Mouse (Mus musculus): ENCODE measurements around the gene Ulk4.
"Not testable (repeated sequence)": the region's sequence is repeated elsewhere in the genome, so short reads cannot be mapped to it uniquely, and the experiment has no call there.

Ulk4 gene

DNA sequence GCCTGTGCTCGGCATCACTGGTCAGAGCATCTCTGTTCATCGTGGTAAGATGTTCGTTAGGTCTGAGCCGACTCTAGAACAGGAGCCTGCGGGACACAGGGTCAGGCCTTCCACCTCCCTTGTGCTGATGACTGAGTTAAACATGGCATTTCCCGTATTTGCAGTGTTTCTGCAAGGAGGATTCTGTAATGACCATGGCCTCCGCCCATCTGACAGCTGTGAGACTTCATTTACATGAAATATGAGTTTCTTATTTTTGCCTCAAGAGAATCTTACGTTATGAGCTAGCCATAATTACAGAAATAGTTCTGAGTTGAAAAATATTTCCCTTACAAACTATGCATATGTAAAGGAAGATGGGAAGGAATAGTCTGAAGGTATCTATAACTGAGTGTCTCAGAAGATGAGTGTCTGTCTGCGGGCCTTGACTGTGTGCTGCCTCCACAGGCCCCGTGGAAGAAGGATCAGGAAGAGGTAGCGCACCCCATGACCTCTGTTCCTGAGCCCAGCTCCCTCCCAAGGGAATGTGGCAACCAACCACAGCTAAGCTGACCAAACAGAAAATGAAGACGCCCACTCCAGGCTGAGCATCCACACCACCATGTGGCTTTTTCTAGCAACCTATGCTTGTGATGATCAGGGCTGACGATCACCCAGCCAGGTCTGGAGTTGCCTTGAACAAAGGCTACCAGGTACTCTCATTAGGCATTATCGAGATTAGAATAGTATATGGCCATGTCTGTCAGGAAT lies 212.2 kb downstream of the Ulk4 start:
- DNase-seq (ENCODE audit: low spot score in 2 of 2), result no peak

DNA sequence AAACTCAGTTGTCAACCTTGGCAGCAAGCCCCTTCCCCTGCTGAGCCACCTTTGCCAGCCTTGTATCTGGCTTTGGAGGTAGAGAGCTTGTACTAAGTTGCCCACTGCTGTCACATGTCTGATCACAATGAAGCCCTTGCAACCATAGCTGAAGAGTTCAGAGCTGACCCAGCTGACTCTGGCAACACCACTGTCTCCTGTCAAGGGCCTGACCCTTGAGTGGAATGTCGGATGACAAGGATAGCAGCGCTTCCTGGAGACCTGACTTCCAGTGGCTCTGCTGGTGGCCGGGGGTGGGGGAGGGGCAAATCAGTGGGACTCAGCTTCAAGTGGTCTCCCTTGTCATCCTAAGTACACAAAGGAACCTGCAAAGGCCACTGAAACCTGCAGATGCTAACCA lies 214.3 kb downstream of the Ulk4 start:
- no peak for DNase-seq (ENCODE audit: low spot score in 2 of 2)

DNA sequence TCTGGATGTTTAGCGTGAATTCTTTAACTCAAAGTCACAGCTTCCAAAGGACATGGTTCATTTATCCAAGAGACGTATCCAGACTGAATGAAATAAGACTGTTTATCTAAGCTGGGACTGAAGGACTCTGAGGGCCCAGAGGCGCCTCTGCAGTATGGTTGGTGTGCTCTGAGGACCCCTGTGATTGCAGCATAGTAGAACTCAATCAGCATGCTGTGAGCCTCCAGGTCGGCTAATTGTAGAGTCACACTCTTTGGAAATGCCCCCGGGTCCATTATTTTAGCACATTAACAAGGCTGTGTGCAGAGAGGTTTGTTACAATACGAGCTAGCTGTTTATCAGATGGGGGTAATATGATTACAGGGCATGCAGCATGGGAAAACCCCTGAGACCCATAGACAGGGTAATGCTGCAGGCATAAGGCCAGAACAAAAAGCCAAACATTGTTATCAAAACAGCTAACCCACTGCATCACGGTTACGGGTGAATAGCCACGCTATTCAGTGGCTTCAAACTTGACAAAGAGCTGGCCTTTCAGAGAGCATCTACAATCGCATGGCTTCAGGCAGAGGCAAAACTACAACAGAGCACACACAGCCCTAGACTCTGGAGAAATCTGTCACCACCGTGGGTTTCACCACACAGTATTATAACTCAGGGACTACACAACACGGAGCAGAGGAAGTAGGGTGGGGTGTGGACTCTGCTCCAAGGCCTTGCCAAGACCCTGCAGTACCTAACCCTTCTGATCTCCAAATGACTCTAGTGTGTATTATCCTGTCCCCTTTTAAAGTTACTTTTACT lies 215.0 kb downstream of the Ulk4 start:
- DNase-seq (ENCODE audit: low spot score in 2 of 2), result no peak

DNA sequence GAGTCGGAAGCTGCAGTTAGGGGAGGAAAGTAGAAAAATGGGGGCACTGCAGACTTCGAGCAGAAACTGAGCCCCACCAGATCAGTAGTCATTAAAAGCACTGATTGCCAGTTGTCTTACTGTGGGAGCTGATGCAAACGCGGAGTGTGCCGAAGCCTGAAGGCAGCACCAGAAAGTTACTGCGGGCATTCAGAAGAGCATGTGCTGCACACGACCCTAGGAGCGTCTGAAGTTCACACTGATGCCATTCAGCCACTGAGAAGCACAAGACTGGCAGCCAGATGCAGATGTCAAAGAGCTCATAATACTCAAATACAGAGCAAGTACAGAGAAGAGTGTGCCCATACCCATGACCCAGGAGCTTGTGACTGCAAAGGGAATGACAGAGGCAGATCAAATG lies 216.7 kb downstream of the Ulk4 start:
- no peak for DNase-seq (ENCODE audit: low spot score in 2 of 2)

DNA sequence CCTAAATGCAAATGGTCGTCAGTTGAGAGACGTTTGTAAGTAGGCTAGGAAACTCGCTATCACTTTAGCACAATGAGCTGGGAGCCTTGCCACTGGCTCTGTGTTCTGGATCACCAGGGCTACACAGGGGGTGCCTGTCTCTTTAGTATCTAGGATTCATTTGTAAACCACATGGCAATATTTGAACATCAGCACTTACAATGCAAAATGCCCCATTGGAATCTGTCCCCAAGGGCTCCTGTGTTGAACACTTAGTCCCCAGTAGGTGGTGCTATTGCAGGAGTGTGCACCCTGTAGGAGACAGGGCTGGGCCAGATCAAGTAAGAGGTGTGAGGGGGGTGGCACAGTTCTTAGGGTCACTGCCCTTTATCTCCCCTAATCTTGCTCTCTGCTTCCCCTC lies 217.7 kb downstream of the Ulk4 start:
- no peak for DNase-seq (ENCODE audit: low spot score in 2 of 2)

DNA sequence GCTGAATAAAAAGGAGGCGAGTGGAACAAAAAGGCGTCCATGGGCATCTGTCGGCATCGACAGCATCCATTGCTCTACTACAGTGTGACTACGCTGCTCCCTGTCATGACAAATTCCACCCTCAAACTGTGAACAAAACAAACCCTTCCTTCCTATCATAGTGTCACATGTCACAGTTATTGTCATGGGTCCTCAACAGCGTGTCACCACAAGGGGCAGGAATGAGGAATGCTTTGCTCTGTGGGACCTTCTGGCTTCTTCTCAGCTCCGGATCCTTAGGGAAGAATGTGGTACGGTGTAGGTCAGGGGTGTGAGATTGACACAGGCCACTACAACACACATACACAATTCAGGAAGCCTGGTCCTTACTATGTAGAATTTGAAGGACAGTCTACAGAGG lies 218.5 kb downstream of the Ulk4 start:
- no peak for DNase-seq (ENCODE audit: low spot score in 2 of 2)

DNA sequence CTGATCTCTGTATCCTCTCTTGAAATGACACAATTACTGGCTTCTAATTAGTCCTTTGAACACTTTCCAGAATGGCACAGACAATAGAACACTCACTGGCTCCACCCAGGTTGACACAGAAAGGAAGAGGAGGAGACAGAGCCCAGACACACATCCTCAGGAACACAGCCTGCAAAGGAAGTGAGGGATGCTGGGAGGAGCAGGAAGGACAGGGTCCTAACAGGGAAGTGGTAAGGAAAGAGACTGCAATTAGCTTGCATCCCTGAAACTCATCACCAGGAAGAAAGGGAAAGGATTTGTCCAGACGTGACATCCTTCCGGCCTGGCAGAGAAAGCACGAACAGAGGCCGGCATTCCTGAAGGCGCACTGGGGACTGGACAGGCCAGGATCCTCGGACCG lies 218.9 kb downstream of the Ulk4 start:
- no peak for DNase-seq (ENCODE audit: low spot score in 2 of 2)

DNA sequence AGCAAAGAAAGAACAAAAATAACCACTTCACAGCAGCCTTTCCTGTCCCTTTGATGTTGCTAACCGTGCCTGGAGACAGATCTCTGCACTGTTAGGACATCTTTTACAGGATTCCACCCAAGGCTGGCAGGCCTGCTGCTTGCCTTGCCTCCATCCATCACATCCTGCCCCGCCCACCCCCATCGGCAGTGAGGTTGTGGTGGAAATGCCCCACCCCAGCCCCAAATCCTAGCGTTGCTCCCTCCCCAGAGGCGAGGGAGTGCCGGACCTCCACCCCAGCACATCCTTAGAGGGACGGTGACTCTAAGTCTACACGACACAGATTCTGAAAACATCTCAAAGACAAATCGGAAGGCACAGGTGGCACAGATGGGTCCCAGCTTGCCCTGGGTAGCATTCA lies 219.6 kb downstream of the Ulk4 start:
- no peak for DNase-seq (ENCODE audit: low spot score in 2 of 2)

DNA sequence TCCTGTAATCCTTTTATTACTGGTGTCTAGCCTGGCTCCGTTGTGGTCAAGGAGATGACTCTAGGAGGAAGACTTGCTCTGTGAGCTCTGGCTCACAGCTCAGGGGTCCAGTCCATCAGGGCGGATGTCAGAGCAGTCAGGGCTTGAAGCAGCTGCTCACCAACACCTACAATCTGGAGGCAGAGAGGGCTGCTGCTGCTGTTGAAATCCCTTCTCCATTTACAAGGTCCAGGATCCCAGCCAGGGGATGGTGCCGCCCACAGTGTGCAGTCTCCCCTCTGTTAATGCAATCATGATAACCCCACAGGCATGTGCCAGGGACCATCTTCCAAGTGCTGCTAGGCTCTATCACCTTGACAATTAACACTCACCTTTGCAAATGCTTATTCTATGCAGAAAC lies 220.5 kb downstream of the Ulk4 start:
- no peak for DNase-seq (ENCODE audit: low spot score in 2 of 2)

DNA sequence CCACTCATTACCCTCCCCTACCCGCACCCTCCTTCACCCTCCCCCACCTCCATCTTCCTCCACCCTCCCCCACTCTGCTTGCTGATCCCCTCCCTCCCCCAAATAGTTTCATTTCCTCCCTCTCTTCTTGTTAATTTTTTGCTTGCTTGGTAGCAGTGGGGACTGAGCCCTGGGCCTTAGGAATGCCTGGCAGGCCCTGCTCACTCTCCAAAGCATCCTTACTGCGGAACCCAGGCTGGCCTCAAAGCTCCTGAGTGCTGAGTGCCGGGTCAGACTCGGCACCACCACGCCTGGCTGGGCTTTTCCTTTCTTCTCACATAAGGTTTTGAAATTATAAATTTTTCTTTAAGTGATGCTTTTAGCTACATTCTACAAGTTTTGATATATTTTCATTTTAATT lies 221.0 kb downstream of the Ulk4 start:
- no peak for DNase-seq (ENCODE audit: low spot score in 2 of 2)

DNA sequence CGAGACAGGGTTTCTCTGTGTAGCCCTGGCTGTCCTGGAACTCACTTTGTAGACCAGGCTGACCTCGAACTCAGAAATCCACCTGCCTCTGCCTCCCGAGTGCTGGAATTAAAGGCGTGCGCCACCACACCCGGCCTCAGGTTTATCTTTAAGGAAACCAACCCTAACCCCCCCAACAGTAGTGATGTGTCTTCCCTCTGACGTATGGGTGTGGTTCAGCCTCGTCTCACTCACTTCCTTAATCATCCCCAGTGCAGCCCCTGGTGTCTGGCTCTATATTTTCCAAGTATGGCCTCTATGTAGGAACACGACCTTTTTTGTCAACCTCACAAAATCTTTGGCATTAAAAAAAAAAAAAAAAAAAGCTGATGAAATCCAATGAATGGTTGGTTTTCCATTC lies 231.3 kb downstream of the Ulk4 start:
- not testable (repeated sequence) for DNase-seq (ENCODE audit: low spot score in 2 of 2)

DNA sequence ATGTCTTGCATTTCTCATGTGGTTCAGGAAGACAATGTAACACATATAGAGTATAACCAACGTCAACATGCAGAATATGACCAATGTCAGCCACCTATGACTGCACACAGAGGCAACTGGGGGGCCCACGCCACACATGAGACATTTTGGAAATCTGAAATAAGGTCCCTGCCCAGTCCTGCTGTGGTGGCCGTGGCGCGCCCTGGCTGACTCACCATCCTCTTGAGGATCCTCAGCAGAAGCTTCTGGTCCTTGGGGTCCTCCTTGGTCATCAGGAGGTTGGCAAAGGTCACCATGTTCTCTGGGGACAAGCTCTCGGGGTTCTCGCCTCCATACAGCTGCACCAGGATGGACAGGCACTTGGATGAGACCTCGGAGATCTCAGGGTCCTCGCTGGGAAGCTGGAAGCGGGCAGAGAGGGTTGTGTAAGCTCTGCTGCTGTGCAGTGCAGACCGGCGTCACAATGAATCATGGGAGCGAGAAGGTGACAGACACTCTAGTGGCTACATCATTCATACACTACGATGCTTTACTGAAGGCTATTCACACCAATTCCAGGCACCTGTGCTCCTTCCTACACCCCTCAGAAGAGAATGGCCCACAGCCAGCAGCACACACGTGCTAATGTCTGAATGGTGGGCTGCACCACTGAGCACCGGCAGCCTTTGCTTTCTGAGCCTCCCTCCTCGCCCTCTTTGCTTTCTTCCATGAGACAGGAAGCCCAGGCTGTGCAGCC lies 232.4 kb downstream of the Ulk4 start:
- DNase-seq (ENCODE audit: low spot score in 2 of 2), result no peak

DNA sequence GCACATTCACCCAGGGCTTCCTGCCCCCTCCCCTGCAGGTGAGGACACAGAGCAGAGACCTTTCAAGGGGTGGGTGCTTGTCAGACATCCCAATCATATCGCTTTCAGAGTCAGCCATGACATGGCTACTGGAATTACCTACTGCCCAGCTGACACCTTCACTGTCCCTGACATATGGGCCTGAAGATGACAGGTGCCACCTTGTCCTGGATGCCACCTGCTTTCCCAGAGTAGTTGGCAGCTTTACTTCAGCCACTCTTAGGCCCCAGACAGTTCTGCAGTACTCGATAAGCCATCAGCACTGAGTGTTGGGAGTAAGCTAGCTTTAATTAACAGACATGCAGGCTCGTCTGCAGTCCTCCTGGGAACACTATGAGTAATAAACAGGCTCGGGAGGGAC lies 234.0 kb downstream of the Ulk4 start:
- DNase-seq (ENCODE audit: low spot score in 2 of 2), result no peak

DNA sequence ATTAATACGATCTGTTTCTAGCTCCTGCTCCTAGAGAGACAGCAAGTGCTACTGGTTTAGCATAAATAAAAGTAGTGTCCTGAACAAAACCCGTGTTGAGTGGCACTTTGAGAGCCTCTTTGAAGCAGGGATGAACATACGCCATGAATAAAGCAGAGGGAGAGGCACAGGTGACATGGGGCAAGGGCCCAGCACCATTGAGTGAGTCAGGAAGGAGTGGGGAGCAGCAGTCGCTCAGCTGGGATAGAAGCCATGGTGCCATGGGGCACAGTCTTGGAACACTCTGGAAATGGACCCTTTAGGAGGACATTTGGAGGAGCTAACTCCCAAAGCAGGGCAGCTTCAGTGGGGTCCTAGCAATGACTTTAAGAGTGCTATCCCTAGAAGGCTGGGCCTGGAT lies 238.6 kb downstream of the Ulk4 start:
- no peak for DNase-seq (ENCODE audit: low spot score in 2 of 2)

DNA sequence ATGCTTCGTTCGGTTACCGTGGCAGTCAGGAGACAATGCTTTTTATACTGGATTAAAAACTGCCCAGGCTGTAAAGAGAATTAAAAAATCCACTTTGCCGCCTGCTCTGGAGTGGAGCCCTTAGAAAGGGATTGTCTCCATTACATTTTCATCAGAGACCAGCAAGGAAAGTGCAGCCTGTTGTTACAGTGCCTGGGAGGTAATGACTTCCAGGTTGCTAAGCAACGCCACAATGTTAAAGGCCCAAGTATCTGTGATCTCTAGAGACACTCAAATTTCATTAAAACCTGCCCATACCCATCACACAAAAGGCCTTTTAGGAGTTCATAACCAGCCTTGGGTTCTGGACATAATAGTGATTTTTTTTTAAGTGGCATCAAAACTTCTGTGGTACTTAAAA lies 239.0 kb downstream of the Ulk4 start:
- DNase-seq (ENCODE audit: low spot score in 2 of 2), result no peak

DNA sequence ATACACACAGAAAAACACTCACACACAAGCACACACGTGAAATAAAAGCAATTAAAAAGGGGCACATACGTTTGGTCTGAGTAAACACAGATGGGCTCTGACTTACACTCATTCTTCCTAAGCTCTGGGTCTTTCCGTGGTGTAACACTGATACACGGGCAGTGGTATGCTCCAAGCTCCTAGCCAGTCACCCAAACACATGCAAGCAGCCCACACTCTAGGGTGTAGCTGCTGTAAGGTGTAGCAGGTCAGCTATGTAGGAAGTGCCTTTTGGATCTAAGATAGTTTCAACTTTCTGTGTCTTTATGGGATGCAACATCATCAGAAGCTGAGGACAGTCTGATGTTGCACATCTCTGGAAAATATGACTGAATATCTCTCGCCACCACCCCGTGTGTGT lies 241.7 kb downstream of the Ulk4 start:
- no peak for DNase-seq (ENCODE audit: low spot score in 2 of 2)

DNA sequence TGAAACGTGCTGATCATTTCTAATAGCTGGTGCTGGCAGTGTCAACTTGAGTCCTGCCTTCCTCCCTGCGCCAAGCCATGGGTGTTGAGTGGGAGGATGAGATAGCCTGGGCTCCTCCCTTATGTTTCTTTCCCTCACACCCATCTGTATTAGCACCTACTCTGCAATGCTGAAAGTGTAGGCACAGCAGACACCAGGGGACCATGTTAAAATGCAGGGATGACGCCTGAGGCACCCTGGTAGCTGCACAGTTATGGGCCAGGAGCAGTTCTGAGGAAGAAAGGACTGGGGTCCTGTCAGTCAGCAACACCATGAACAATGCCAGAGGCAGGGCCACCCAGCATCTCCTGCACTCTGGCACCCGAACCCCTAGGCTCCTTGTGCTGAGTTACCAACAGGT lies 243.4 kb downstream of the Ulk4 start:
- no peak for DNase-seq (ENCODE audit: low spot score in 2 of 2)

DNA sequence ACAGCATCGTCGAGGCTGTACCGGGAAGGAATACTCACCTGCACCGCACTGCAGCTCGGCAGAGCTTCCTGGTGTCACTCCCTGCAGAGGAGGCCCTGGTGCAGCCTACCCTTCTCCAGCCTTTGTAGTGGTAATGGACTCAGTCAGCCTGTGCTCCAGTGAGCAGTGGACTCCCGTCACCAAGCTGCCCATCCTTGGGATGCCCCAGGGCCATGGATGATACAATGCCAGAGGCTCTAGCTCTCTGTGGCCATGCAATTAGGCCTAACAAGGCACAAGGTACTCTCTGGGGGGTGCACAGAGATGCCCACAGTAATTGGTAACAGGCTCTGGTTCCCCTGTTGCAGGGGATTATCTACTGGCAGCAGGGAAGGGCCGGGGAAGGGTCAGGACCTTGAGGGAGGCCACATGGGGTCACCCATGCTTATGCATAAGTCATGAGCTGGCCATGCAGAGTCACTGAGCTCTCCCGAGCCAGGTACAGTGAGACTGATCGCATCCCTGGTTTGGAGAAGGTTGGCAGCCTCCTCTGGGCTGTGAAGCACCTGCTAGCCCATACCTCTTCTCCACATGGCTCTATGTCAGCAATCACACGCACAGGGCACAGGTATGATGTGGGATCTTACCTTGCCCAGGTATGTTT lies 244.6 kb downstream of the Ulk4 start:
- DNase-seq (ENCODE audit: low spot score in 2 of 2), result no peak

DNA sequence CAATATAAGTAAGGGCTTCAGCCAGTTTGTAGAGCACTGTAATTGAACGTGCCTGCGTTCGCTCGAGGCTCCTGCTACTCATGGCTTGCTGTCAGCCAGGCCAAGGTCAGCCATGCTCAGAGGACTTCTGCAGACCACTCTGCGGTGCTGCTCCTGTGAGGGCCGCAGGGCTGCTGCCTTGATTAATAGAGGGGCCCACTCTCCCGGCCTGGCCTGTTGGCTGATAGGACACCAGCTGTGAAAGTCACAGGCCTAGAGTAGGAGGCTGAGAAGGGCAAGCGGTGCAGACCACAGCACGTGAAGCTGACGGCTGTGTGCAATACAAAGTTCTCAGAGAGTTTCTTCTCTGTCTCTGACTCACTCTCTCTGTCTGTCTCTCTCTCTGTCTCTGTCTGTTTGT lies 246.0 kb downstream of the Ulk4 start:
- DNase-seq (ENCODE audit: low spot score in 2 of 2), result no peak

DNA sequence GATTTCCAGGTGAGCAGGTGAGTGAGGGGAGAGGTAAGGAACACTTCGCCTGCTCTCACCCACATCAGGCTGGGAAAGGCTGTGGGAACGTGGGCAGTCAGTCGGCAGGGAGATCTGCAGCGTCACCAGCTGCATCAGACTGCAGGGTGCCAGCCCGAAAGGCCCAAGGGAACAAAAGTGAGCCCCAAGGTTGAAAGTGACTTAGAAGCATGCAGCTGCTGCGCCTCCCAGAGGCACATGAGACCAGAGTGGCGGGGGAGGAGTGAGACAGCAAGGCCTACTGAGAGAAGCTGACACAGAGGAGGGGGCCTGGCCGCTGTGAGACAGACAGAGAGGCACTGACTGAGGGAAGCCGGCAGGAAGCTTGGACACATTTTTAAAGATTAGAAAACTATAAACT lies 247.2 kb downstream of the Ulk4 start:
- no peak for DNase-seq (ENCODE audit: low spot score in 2 of 2)

DNA sequence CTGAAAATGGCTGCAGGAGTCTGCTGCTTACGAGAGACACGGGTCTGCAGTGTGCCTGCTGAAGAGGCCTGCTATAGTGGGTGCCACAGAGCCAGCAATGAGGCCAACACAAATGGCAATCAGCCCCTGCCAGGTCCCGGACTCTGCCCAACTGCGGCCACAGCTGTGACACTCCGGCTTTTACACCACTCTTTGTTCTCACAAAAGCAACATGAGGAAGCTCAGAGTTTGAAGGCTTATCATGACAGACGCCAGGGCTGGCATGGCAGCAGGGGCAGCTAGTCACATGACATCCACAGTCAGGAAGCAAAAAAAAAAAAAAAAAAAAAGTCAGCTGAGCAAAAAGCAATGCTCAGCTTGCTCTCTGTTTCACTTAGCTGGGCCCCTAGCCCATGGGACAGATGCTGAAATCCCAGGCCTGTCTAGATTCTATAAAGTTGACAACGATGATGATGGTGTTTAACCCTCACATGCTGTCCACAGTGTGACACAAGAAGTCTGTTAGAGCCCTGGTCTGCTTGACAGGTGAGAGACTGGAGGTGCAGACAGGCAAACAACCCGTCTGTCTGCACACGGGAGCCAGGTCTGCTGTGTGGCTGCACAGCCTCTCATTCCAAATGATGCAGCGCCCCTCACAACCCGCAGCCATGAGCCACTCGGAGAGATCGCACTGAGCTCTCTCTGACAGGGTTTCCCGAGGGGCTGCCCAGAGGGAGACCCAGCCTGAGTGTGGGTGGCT lies 253.3 kb downstream of the Ulk4 start:
- no peak for DNase-seq (ENCODE audit: low spot score in 2 of 2)

DNA sequence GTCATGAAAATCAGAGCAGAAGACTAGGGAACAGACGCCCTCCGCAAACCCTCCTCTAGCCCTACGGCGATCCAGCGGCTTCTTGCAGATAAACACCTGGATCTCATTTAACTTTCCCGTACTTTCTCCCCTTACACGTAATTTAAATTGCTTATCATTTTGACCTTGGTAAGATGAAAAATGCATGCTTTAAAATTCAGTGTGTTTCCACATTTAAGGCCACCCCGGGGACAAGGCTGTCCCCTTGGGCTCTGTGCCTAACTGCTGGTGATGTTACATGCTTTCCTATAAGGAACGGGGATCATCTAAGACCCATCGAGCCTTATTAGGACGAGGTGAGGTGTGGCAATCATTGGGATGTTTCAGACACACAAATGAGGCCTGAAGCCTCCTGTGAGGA lies 256.6 kb downstream of the Ulk4 start:
- no peak for DNase-seq (ENCODE audit: low spot score in 2 of 2)
